Mouse (Mus musculus) activated CD4-positive, CD25-positive, alpha-beta regulatory T cell, adult 4 months (primary cell): ENCODE results near the gene Exoc5. TPM values are rescaled to one million over a fixed set of nuclear protein-coding genes. Genes with fewer than 3 reads are reported as not detected.
"Not testable (repeated sequence)": the region's sequence is repeated elsewhere in the genome, so short reads cannot be mapped to it uniquely, and the experiment has no call there.

ENCODE experiments used
- ATAC-seq: one replicate; pipeline ENCODE4 v1.8.0; 2017
- polyA plus RNA-seq, 2 experiments: library from polyadenylated mRNA; unstranded; fragments of 100-300 nt; shearing (Covaris generic); gene quantifications; one replicate each; pipeline ENCODE4 v1.2.1; 2017

Gene Exoc5
- 10 to 100 TPM; 21.8 to 22.5 TPM for polyA plus RNA-seq

DNA sequence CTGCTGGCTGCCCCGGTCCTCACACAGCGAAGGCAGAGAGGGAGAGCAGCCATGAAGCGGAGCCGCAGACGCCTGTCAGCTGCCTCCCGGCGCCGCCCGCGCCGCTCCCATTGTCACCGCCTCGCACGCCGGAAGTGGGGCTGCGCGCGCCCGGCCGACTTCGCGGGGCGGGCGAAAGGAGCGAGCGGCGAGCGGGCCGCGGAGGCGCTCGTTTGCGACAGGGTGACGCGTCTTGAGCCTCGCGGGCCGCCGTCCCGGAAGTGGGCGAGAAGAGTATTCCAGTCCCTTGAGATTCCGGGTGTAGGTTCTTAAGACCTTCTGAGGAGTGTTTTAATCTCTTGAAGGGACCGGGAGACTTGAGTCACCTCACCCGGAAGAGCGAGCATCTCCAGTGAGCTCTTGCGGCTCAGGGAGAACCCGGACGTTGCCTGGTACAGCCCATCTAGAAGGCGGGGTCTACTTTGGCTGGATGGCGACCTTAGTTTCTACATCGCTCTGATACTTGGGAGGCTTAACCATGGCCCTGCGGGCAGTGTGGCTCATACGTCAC is at the start of gene Exoc5:
Gene Exoc5, minus strand, starts transcription at position 380 of the 550 bp plus-strand sequence.
- ATAC-seq = peak; percentile 87

DNA sequence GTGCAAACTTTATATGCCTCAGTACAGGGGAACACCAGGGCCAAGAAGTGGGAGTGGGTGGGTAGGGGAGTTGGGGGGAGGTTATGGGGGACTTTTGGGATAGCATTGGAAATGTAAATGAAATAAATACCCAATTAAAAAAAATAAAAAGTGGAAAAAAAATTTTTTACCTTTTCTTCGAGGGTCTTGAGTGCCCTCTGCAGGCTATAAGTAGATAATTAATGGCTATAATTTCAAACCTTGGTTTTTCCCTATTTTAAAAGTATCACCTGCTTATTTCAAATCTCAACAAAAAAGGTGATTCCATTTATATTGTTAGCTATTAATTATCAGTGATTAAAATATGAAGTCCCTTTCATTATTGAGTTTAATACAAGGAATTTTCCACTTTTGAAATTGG is 25.3 kb upstream of the Exoc5 start:
- not testable (repeated sequence) for ATAC-seq

DNA sequence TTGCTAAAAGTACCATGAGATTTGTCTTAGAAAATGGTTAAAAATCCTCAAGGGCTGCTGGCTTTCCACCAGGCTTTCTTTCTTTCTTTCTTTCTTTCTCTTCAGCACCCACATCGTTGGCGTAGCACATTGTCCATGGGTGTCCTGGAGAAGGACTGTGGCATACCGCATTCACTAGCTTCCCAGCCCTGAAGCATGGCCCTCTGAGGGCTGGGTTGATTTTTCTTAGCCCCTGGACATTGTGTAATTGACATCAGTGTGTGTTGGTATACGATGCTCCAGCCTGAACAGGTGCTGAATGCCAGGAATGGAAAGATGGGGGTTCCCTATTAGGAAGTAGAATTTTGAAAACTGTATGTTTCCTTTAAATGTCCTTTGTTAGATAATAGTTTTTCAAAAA is 24.8 kb upstream of the Exoc5 start:
- no peak for ATAC-seq

DNA sequence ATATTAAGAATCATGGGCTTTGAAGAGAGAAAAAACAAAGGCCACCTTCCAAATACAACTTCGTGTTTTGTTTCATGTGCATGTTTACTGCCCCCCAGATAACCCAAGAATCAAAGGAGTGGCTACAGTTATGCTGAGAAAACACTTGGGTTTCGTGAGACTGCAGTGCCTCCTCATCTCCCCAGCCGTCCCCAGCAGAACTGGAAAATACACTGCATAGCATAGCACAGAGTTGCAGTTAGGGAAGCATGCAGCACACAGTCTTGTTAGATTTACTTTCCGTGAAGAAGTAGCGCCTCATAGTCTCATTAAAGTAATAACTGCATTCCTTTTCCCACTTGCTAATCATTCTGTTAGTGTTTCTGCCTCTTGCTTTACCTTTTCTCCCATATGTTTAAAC is 23.6 kb upstream of the Exoc5 start:
- no peak for ATAC-seq

DNA sequence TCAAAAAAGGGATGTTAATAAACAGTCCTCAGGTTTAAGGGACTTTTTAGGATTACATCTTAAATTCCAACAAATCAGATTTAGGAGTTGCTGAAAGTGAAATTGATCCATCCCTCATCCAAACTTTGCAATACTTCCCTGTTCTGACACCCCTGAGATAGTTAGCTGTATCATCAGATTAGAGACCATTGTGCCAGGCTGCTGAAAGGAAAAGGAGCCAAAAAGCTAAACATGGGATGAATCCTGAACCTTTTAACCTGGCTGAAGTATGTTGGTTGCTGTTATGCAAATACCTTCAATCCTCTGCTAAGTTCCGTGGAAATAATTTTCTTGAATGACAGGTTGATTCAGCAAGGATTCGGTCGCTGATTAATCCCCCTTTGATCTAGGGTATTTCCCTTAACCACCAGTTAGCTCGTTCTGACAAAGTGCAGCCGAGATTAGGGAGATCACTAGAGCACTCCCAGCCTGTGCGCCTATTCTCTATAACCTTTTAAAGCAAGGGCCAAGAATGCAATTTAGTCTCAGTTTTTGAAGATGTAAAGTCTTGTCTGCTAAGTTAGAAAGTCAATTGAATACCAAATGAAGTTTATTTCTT is 23.1 kb upstream of the Exoc5 start:
- peak; percentile 90 for ATAC-seq

DNA sequence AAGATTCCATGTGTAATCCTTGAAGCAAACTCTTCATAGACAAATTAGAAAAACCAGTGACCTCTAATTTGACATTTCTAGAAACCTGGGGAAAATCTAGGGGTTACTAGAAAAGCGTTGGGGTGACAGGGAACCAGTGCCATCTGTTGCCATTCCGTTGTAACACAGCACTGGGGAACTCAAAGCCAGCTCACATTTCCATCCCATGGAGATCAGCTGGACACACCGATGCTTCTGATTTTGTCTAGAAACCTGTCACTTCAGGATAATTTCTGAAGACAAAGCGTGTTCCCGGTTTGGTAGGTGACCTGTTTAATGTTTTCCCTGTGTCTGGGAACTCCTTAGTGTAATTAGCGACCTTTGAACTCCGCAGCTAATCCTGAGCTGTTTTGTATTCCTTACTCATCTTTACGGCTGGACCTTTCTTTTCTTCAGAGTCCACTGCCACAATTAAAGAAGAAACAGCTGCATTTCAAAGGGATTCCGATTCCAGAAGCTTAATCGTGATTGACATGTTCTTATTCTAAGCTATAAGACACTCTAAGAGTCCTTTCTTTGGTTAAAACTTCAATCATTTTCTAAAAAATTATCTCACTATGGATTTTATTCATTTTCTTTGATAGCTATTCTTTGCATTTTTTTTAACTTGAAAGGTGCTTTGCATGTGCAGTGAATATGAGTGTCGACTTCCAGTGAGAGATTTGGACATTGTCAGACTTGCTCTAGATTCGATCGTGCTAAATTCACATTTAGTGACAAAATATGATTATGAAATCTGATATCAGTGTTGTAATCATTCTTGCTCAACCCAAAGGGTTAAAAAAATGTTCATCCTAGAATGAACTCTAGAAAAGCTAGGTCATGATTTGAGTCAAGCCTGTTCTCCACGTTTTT is 21.9 kb upstream of the Exoc5 start:
- no peak for ATAC-seq

DNA sequence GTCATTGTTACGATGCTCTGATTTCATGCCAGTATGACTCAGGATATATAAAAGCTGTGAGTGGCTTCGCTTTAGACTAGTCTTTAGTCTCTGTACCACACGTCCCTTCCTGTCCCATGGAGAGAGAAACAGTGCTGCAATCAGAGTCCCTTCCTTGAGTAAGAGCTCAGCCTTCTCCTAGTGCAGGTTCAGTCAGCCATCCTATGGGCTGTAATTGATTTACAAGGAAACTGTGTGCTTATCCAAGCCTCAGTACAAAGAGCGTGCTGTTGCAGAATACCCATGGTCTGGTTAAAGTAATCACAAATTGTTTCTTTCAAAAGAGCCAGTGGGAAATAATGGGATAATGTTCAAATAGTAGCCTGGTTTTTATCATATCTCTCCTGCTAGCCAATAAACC is 20.1 kb upstream of the Exoc5 start:
- no peak for ATAC-seq

DNA sequence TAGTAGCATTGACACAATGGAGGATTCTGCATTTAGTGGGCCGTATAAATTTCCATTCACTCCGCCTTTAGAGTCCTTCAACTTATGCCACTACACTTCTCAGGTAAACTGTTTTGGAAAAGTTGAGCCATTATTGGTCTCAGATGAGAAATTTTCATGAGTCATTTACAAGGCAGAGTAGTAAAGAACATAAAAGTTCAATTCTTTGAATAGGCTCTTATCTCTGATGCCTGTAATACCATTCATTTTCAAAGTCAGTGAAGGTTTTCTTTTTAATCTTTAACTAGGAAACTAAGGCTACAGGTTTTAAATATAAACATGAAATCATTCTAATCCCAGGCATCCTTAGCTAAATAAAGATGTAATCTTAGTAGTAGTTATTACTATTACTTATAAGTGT is 12.4 kb upstream of the Exoc5 start:
- ATAC-seq = no peak

DNA sequence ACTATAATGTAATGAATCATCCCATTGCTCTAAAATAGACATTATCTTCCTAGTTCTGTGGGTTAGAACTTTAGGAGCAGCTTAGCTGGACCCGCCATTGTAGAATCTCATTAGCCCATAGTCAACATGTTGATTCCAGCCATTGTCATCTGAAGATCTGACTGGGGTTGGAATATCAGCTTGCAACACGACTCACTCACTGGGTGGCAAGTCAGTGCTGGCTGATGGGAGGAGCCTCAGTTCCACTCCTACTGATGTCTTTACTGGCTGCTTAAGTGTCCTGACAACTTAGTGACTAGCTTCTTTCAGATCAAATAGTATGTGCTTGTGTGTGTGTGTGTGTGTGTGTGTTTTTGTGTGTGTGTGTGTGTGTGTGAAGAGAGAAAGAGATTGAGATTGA is 7.9 kb upstream of the Exoc5 start:
- ATAC-seq = no peak

DNA sequence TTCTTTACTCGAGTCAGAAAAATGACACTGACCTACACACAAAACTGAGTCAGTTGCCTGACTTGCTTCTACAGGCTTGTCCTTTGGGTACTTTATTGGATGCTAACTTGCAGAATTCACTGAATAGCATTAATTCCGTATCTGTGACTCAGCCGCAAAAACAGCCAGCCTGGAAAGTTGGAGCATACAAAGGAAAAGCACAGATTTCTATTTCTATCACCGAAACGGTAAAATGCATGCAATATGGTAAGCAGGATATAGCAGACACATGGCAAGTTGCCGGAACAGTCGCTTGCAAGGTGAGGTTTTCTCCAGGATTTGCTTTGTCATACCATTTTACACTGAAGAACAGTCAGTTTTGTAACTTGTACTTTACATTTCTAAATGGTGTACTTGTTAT is 7.4 kb upstream of the Exoc5 start:
- no peak for ATAC-seq

DNA sequence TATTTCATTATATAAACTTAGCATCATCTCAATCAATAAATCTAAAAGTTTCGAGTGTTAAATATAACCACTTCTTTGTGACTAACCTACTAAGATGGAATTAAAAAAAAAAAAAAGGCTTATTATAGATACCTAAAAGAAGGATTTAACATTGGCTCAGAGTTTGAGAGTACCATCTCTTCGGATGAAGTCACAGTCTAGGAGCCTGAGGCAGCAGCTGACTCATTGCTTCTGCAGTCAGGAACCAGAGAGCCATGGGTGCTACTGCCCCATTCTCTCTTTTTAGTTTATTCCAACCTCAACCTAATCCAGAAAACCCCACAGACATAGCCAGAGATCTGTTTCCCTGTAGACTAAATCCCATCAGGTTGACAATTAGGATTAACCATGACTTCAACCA is 6.4 kb upstream of the Exoc5 start:
- no peak for ATAC-seq

DNA sequence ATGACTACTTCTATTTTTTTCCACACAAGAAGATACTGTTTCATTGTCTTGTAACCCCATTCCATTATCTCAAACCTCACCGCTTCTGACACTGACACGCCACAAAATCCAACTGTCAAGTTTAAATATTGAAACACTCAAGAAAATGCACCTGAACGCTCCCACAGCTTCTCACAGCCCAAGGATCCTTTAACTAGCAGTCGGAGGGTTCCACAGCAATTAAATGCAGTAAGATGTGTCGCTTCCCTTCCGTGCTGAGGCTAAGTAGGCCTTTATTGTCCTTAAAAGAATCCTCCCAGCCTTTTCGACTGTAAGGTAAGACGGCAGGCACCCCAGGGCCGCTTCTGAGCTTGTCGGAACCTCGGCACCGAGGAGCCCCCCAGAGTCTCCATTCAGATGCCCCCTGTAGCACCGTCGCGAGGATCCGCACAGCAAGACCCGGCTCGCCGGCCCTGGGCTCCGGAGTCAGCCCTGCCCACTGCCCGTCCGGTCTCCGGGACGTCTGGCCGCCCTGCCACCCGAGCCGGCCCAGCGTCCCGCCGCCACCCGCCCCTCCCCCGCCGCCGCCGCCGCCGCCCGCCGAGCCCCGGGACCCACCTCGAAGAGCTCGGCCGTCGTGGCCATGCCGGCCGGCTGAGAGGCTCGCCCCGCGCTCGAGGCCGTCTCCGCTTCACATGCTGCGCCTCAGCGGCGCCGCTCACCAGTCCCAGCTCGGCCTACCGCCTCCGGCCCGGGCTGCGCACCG is 752 bp downstream of the Exoc5 start, which contains the start of gene Ap5m1:
Gene Ap5m1, plus strand, starts transcription at position 569 of the 745 bp plus-strand sequence.
- peak; percentile 11 for ATAC-seq

DNA sequence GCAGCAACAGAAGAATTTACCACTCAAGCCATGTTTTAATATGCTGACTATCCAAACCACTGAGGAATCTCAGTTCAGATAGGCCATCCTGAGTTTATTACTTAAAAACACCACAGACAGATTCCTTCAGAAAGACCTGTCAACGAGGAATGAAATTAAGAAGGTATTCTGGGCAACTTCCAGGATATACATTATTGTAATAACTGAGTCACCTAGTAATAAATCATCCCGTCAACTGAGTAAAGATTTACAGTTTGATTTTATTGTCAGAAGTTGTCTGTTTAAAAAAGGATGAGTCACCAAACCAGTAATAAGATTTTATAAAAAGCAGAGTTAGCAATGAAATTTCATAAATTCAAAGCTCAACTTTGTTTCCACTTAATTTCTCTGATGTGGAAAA is 2.6 kb downstream of the Exoc5 start:
- no peak for ATAC-seq

DNA sequence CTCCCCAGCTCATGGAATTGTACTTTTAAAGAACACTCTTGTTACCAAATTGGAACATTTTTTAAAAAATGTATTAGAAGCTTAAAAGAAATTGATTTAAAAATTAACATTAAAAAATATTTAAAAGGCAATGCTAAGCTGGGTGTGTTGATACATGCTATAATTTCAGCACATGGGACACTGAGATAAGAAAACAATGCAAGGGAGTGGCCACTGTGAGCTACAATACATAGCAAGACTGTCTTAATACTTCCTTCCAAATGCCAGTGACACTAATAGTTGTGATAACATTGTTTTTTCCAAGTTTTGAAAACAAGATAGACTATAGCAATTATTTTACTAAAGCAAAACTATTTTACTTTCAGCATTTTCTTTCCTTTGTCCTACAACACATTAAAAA is 17.0 kb downstream of the Exoc5 start:
- ATAC-seq = no peak

DNA sequence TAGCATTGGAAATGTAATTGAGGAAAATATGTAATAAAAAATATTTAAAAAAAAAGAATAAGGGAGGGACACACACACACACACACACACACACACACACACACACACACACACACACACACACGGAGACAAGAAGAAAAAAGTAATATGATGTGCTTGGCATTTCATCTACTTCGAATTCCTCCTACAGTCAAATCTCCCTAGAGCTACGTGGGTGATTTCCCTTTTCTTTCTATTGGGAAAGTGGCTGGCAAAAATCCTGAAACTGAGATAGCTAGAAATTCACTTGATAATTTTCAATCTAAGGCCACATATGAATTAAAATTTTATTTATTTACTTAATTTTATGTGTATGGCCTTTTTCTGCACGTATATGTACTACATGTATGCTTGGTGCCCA is 20.8 kb downstream of the Exoc5 start:
- no peak for ATAC-seq

DNA sequence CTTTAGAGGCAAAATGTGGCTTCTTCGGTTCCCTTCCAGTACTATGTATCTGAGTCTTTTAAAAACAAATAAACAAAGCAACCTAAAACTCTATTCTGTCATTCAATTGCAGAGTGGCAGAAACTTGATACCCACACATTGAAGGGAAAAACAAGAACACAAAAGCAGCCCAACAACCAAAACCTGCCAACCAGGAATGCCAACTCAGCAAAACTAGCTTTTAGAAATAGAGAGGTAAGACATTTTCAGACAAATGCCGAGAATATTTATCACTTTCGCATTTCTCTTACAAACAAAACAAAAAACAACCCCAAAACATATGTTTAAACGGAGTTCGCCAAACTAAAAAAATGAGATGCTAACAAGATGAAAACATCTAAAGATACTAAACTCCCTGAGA is 37.5 kb downstream of the Exoc5 start:
- ATAC-seq = no peak

DNA sequence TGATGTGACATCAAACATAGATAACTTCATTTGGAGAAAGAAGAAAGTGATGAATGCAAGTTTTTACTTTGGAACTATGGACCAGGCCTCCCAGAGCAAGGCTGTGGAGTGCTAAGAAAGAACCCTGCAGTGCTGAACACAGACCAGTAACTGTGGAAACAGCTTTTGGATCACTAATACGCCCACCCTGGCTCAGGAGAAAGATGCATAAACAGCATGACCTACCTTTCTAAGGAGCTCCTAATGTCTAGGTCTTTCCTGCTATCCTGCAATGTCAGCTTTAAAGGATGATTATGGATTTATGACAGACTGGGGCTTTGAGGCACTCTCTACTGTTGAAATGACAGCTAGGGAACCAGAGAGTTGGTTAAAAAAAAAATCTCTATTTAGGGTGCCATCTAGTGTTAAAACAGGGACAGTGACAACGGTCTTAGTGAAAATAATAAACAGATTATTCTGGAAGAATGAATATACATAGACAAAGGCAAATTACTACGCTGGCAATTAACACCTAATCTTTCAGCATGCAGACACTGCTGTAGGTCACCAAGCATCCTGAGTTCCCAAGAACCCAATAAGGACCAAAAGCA is 38.6 kb downstream of the Exoc5 start:
- ATAC-seq = no peak

DNA sequence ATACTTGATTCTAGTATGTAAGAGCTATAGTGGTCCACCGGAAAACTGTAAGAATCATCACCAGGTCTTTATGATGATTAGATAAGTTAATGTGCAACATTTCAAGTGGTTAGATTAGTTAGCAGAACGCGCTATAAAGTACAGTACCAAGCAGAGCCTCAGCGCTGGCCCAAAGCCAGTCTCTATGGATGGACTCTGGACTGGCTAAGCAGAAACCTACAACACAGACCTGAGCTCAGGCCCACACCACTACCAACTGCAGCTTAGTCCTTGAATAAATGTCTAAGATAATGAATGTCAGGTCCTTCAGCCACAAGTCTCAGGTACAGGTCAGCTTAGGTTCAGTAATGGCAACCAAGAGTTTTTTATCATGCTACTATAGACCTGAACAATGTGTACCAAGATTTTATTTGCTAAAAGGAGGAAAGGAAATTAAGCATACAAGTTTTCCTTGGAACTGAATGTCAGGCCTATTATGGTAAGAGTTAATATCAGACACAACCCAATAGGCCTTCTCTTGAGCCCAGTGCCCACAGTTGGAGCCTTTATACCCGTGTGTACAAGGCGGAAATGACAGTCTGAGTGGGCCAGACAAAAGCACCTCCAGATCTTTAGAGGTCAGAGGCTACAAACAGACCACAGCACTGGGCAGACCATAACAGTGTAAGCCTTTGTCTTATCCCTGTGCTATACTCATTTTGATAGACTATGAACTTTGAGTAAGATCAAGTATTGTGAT is 39.2 kb downstream of the Exoc5 start:
- ATAC-seq = no peak

DNA sequence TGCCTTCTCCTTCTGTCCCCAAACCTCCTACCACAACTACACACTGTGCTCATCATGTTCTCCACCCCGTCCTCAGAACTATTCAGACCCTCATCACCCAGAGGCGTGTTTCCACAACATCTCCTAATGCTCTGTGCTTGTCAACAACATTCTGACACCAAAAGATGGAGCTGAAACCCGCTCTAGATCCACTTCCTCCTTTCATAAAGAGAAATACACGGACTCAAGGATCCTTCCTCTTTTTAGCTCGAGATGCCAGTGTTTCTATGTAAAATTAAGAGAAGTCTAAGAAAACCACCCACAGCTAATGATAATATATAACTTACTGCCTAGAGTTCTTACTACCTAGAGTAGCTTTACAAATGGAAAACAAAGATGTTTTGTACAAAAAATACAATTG is 46.7 kb downstream of the Exoc5 start:
- ATAC-seq = no peak

DNA sequence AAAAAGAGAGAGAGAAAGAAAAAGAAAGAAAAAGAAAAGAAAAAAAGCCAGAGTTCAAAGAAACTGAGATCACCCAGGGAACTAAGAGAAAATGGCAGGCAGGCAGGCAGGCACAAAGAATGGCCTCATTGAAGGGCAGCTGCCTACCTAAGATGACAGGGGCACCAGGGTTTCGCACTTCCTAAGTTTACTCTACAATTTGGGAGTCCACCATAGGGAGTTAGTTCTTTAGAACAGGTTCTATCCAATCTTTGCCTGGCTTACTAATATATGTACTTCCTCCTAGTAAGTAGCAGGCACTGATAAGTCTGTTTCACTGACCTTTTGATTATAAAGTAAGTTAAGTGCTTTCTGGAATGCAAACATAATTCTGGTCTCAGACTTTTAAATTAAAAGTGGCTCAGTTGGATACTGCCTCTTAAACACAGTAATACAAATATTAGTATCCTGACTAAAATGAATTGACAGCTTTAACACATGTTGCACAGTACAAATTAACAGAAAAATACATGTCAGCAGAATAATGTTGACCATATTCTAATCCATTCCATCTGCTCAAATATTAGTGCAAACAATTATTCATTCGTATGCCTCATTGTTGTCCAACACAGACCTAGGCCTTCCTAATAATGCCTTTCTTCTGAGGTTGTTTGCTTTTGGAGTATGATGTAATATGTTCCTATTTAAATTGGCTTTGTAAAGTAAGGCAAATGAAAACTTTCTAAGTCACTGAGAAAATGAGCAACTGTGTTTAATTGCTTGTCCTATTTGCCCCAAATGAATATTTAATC is 57.9 kb downstream of the Exoc5 start:
- no peak for ATAC-seq

DNA sequence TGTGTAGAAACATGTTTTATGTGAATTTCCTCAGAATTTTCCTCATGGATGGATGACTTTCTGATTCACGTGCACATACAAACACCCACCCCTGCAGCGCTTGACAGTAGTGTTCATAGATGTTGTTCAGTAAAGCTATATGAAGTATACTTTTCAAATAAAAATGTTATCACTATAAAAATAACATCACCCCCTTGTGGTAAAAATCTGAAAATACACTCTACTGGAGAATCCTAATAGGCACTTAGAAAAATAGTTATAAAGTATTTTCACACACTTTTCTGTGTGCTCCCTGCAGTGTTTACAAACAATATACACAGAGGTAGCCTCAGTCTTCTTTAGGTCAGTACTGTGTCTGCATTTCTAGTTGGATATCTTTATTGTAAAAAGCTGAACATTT is 58.5 kb downstream of the Exoc5 start:
- no peak for ATAC-seq
